Mouse (Mus musculus): Measurements from ENCODE around the gene Myocd. TPM values are rescaled to one million over a fixed set of nuclear protein-coding genes. Genes with fewer than 3 reads are reported as not detected.
A peak's percentile ranks its signal among the peaks of the same experiment; 100 is the strongest.

The Myocd gene
- polyA plus RNA-seq (2016; fragmentation: Nextera tagmentation; extraction: Ambion mirVana): 0.50 and 0.89 TPM in 2 replicates

GRCm38 (mm10) chr11:65269851-65270473 is at the start of gene Myocd:
TSS of gene Myocd (minus strand) at chr11:65269989.
- H3K4me3 ChIP-seq: peak within 1 kb of the TSS; percentile 37
- peaks cover 10% of the 10 kb centered on the region for H3K4me1 ChIP-seq
- peaks cover 35% of the 10 kb centered on the region for H3K27me3 ChIP-seq
- H3K27ac ChIP-seq: no peak within 1 kb of the TSS
- ATAC-seq (ENCODE audit: low FRiP score): peak; percentile 86
- under 1% methylated on average over 37 of the region's 37 CpGs for WGBS
- H3K36me3 ChIP-seq: no peaks in the 10 kb centered on the region
- no peaks in the 10 kb centered on the region for H3K9me3 ChIP-seq (replicated peaks)
- peak within 1 kb of the TSS; percentile 92 for H3K4me2 ChIP-seq (replicated peaks)
- peak within 1 kb of the TSS; percentile 41; the same call in 1 of the 2 replicates for H3K9ac ChIP-seq

DNA sequence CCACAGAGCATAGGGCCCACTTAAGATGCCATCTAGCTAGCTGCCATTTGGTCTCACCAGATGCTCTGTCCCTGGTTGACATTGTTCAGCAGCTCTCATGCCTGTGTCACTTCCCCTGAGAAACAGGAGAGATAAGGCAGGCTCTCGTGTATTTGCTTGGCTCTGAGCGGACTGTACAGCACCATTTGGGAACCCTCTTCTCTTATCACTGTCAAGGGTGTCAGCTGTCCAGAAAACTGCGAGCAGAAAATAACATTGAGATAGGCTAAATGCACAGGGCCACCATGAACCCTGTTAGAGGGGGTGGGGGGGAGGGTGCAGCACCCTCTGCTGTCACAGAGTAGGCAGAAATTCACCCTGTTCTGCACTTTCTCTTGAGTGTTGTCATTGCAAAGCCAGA is 34.0 kb upstream of the Myocd start:
- Histone ChIP-seq H3K27ac (no peak overlapping the region), H3K36me3 (no peaks in the 10 kb centered on the region), H3K4me1 (no peaks in the 10 kb centered on the region), H3K4me3 (no peak overlapping the region), H3K9ac (no peak overlapping the region), H3K4me2 (replicated peaks) (no peak overlapping the region), H3K27me3 (no peaks in the 10 kb centered on the region), H3K9me3 (replicated peaks) (no peaks in the 10 kb centered on the region)
- ATAC-seq (ENCODE audit: low FRiP score): no peak
- WGBS: 73% methylated on average over 3 of the region's 3 CpGs

- no peaks in the 10 kb centered on the region for H3K9me3 ChIP-seq (replicated peaks)
- H3K9ac ChIP-seq: no peak overlapping the region
- H3K4me1 ChIP-seq: peaks cover 4% of the 10 kb centered on the region; the same call in 1 of the 2 replicates
- H3K4me3 ChIP-seq: no peak overlapping the region
- no peak overlapping the region for H3K27ac ChIP-seq
- no peak for ATAC-seq (ENCODE audit: low FRiP score)
- H3K27me3 ChIP-seq: no peaks in the 10 kb centered on the region
- no peak overlapping the region for H3K4me2 ChIP-seq (replicated peaks)
- no peaks in the 10 kb centered on the region for H3K36me3 ChIP-seq
- 84% methylated on average over 10 of the region's 10 CpGs for WGBS
Observed at GRCm38 (mm10) chr11:65294128-65294833, 24.5 kb upstream of the Myocd start.

- Histone ChIP-seq H3K27me3 (no peaks in the 10 kb centered on the region), H3K36me3 (no peaks in the 10 kb centered on the region), H3K9ac (no peak overlapping the region), H3K27ac (no peak overlapping the region), H3K4me1 (peaks cover 4% of the 10 kb centered on the region; the same call in 1 of the 2 replicates), H3K4me2 (replicated peaks) (no peak overlapping the region), H3K4me3 (no peak overlapping the region), H3K9me3 (replicated peaks) (no peaks in the 10 kb centered on the region)
- ATAC-seq (ENCODE audit: low FRiP score): no peak
Observed at GRCm38 (mm10) chr11:65292994-65293393, 23.2 kb upstream of the Myocd start.

GRCm38 (mm10) chr11:65287706-65288105 is 17.9 kb upstream of the Myocd start:
- 92% methylated on average over 8 of the region's 8 CpGs for WGBS
- no peaks in the 10 kb centered on the region for H3K9me3 ChIP-seq (replicated peaks)
- no peak overlapping the region for H3K27ac ChIP-seq
- no peak for ATAC-seq (ENCODE audit: low FRiP score)
- H3K4me3 ChIP-seq: no peak overlapping the region
- no peaks in the 10 kb centered on the region for H3K36me3 ChIP-seq
- H3K4me1 ChIP-seq: no peaks in the 10 kb centered on the region
- no peak overlapping the region for H3K4me2 ChIP-seq (replicated peaks)
- no peaks in the 10 kb centered on the region for H3K27me3 ChIP-seq
- H3K9ac ChIP-seq: no peak overlapping the region

DNA sequence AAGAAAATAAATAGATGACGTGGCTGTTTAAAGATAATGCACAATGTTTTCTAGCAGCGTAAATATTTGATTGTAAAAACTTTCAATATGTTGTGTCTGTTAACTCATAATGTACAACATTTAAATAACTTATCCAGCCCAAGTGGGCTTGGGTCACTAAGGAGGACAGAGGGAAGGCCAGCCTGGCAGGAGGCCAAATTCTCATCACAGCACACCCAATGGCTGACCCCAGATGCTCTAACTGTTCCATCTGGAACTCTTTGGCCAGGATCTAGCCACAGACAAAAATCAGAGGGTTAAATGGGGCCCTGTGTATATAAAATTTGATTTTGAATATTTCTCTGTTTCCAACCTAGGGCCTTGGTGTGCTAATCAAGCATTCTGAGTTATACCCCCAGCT is 16.4 kb upstream of the Myocd start:
- no peak overlapping the region for H3K4me2 ChIP-seq (replicated peaks)
- H3K9me3 ChIP-seq (replicated peaks): no peaks in the 10 kb centered on the region
- H3K36me3 ChIP-seq: no peaks in the 10 kb centered on the region
- no peak overlapping the region for H3K9ac ChIP-seq
- no peak for ATAC-seq (ENCODE audit: low FRiP score)
- H3K4me3 ChIP-seq: no peak overlapping the region
- H3K27ac ChIP-seq: no peak overlapping the region
- H3K4me1 ChIP-seq: no peaks in the 10 kb centered on the region
- 97% methylated on average over 2 of the region's 2 CpGs for WGBS
- no peaks in the 10 kb centered on the region for H3K27me3 ChIP-seq

GRCm38 (mm10) chr11:65275441-65275840 is 5.7 kb upstream of the Myocd start:
- WGBS: 90% methylated on average over 6 of the region's 6 CpGs
- Histone ChIP-seq H3K9me3 (replicated peaks) (no peaks in the 10 kb centered on the region), H3K4me3 (no peak overlapping the region), H3K27ac (no peak overlapping the region), H3K36me3 (no peaks in the 10 kb centered on the region), H3K4me1 (peaks cover 1% of the 10 kb centered on the region), H3K27me3 (peaks cover 13% of the 10 kb centered on the region), H3K4me2 (replicated peaks) (no peak overlapping the region), H3K9ac (no peak overlapping the region)
- ATAC-seq (ENCODE audit: low FRiP score): no peak

DNA sequence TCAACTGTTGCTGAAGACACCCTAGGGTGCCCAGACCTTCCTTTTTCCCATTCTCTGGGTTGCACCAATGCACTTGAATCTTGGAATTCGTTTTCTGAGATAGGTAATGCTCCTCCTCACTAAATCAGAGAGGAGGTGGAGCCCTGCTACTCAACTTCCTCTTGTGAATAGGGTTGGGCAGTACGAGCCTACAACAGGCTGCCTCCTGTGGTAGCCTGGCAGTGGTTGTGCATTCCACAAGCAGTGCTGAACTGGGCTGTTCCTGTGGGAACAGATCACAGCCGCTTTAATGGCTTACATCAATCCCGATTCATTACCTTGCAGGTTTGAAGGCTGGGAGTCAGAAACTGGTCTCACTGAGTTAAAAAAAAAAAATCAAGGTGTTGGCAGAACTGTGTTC is 1.2 kb upstream of the Myocd start:
- peaks cover 10% of the 10 kb centered on the region for H3K4me1 ChIP-seq
- H3K9me3 ChIP-seq (replicated peaks): no peaks in the 10 kb centered on the region
- H3K36me3 ChIP-seq: no peaks in the 10 kb centered on the region
- peaks cover 35% of the 10 kb centered on the region for H3K27me3 ChIP-seq
- WGBS: 21% methylated on average over 4 of the region's 4 CpGs
- no peak overlapping the region for H3K27ac ChIP-seq
- no peak for ATAC-seq (ENCODE audit: low FRiP score)
- no peak overlapping the region for H3K4me3 ChIP-seq
- H3K4me2 ChIP-seq (replicated peaks): no peak overlapping the region
- no peak overlapping the region for H3K9ac ChIP-seq

GRCm38 (mm10) chr11:65268310-65268709 is 1.5 kb downstream of the Myocd start:
- Histone ChIP-seq H3K9ac (no peak overlapping the region), H3K36me3 (no peaks in the 10 kb centered on the region), H3K4me1 (peaks cover 10% of the 10 kb centered on the region), H3K9me3 (replicated peaks) (no peaks in the 10 kb centered on the region), H3K4me2 (replicated peaks) (no peak overlapping the region), H3K27ac (no peak overlapping the region), H3K4me3 (no peak overlapping the region), H3K27me3 (peaks cover 35% of the 10 kb centered on the region)
- no peak for ATAC-seq (ENCODE audit: low FRiP score)
- 60% methylated on average over 4 of the region's 4 CpGs for WGBS

- Histone ChIP-seq H3K27ac (no peak overlapping the region), H3K4me2 (replicated peaks) (no peak overlapping the region), H3K9me3 (replicated peaks) (no peaks in the 10 kb centered on the region), H3K9ac (no peak overlapping the region), H3K4me1 (no peaks in the 10 kb centered on the region), H3K27me3 (peaks cover 3% of the 10 kb centered on the region), H3K36me3 (no peaks in the 10 kb centered on the region), H3K4me3 (no peak overlapping the region)
- no peak for ATAC-seq (ENCODE audit: low FRiP score)
- 77% methylated on average over 6 of the region's 6 CpGs for WGBS
Observed at GRCm38 (mm10) chr11:65263466-65263865, 6.3 kb downstream of the Myocd start.

DNA sequence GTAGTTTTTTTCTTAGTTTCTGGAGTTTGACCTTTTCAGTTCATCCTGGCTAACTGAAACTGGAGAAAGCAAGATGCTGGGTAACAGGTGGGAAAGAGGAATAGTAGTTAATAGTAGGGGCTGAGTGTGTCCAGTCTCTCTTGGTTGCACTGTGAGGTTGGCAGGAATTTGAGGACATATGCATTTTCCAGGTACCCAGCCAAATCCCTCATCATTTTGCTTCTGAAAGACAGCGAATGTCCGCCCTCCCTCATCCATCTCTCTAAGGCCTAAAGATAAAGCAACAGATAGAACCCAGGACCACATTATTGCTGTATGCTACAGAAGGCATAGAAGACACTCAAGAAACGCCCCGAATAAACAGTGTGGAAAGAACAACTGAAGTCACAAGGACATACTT is 10.8 kb downstream of the Myocd start:
- Histone ChIP-seq H3K4me3 (no peak overlapping the region), H3K27me3 (no peaks in the 10 kb centered on the region), H3K36me3 (no peaks in the 10 kb centered on the region), H3K9ac (no peak overlapping the region), H3K4me1 (no peaks in the 10 kb centered on the region), H3K27ac (no peak overlapping the region), H3K9me3 (replicated peaks) (no peaks in the 10 kb centered on the region), H3K4me2 (replicated peaks) (no peak overlapping the region)
- no peak for ATAC-seq (ENCODE audit: low FRiP score)
- WGBS: 92% methylated on average over 4 of the region's 4 CpGs

DNA sequence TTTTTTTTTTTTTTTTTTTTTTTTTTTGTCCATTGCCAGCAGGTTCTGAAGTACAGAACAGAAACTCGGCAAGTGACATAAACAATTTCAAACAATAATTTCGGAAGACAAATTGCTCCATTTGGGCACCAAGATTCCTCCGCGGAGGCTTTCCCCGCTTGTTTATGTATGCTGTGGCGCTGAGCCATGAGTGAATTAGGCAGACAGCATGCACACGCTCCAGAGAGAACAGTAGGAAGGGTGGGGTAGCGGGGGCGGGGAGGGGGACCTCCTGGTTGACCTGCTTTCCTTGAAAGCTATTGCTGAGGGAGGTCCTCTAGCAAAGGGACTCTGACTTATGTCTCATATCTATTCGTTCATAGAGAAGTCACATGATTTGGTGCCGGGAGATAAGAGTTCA is 13.6 kb downstream of the Myocd start:
- no peaks in the 10 kb centered on the region for H3K27me3 ChIP-seq
- no peaks in the 10 kb centered on the region for H3K36me3 ChIP-seq
- WGBS: 86% methylated on average over 11 of the region's 11 CpGs
- no peak overlapping the region for H3K4me3 ChIP-seq
- ATAC-seq (ENCODE audit: low FRiP score): no peak
- H3K4me1 ChIP-seq: no peaks in the 10 kb centered on the region
- H3K9me3 ChIP-seq (replicated peaks): no peaks in the 10 kb centered on the region
- no peak overlapping the region for H3K27ac ChIP-seq
- H3K9ac ChIP-seq: no peak overlapping the region
- no peak overlapping the region for H3K4me2 ChIP-seq (replicated peaks)

DNA sequence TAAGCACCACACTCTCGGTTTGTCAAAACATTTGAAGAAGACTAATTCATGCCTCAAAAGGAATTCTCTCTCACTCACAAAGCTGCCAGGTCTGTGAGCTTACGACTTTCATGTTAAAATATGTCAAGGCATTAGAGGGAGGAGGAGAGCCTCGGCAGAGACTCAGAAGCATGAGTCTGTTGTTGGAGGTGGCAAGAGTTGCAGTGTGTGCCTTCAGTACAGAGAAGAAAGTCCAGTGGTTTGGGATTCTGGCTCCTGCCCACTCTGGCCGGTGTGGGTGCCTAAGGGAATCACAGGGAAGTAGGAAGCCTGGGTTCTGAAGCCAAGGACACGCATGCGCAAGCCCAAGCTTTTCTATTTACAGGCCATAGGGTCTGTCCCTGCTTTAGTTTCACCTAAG is 14.2 kb downstream of the Myocd start:
- Histone ChIP-seq H3K36me3 (no peaks in the 10 kb centered on the region), H3K4me1 (no peaks in the 10 kb centered on the region), H3K9me3 (replicated peaks) (no peaks in the 10 kb centered on the region), H3K4me3 (no peak overlapping the region), H3K9ac (no peak overlapping the region), H3K27ac (no peak overlapping the region), H3K4me2 (replicated peaks) (no peak overlapping the region), H3K27me3 (no peaks in the 10 kb centered on the region)
- ATAC-seq (ENCODE audit: low FRiP score): no peak
- 75% methylated on average over 6 of the region's 6 CpGs for WGBS
